Mouse (Mus musculus) testis, adult 2 months (tissue): ENCODE data around the gene Timd4.

ENCODE experiments used
- CTCF ChIP-seq: fragments of 200-500 bp; IDR thresholded peaks from 2 replicates; pipeline ENCODE4 v1.5.1; 2012; ENCODE audit warnings: low read depth, mild to moderate bottlenecking, inconsistent platforms, low read length, moderate library complexity; ENCODE audit not compliant: control insufficient read depth, insufficient read depth, insufficient replicate concordance
- POLR2A ChIP-seq: fragments of 200-500 bp; IDR thresholded peaks from 2 replicates; pipeline ENCODE4 v1.6.1; 2012; ENCODE audit warnings: low read depth, mild to moderate bottlenecking, inconsistent platforms, low read length, moderate library complexity; ENCODE audit not compliant: control insufficient read depth

GRCm38 (mm10) chr11:46847827-46848220 lies 37.2 kb downstream of the Timd4 start:
- TF ChIP-seq POLR2A (no peak), CTCF (no peak)
